Mouse (Mus musculus) left cerebral cortex, adult 9 months (tissue): ENCODE results near the gene Smarca4.

ENCODE experiments used
- DNase-seq, 2 experiments: peaks; one replicate each; pipeline ENCODE4 v3.0.0; 2022; ENCODE audit warnings: low spot score in 2 of 2

The Smarca4 gene

GRCm38 (mm10) chr9:21721036-21721435 is 105.1 kb downstream of the Smarca4 start:
- DNase-seq: no peak

GRCm38 (mm10) chr9:21723377-21724146 is 107.6 kb downstream of the Smarca4 start, which contains the start of gene Ldlr:
TSS of gene Ldlr (plus strand) at chr9:21723483.
- peak; percentile 54 to 78 for DNase-seq

GRCm38 (mm10) chr9:21724147-21724536 is 108.2 kb downstream of the Smarca4 start:
- DNase-seq: peak; percentile 74 to 90

- DNase-seq: no peak
Observed at GRCm38 (mm10) chr9:21725224-21726121, 109.5 kb downstream of the Smarca4 start.

GRCm38 (mm10) chr9:21726218-21726975 is 110.4 kb downstream of the Smarca4 start:
- DNase-seq: no peak

GRCm38 (mm10) chr9:21728261-21728832 is 112.4 kb downstream of the Smarca4 start:
- DNase-seq: no peak

- DNase-seq: no peak
Observed at GRCm38 (mm10) chr9:21729264-21729663, 113.3 kb downstream of the Smarca4 start.

- no peak for DNase-seq
Observed at GRCm38 (mm10) chr9:21732288-21732687, 116.3 kb downstream of the Smarca4 start.

GRCm38 (mm10) chr9:21733446-21733845 is 117.5 kb downstream of the Smarca4 start:
- DNase-seq: no peak

GRCm38 (mm10) chr9:21733989-21734388 is 118.0 kb downstream of the Smarca4 start:
- no peak for DNase-seq

- DNase-seq: no peak
Observed at GRCm38 (mm10) chr9:21735126-21735525, 119.2 kb downstream of the Smarca4 start.

- no peak for DNase-seq
Observed at GRCm38 (mm10) chr9:21736580-21736979, 120.6 kb downstream of the Smarca4 start.

- DNase-seq: peak in 1 of 2 experiments; percentile 38
Observed at GRCm38 (mm10) chr9:21737188-21737587, 121.2 kb downstream of the Smarca4 start.

- DNase-seq: no peak
Observed at GRCm38 (mm10) chr9:21738776-21739175, 122.8 kb downstream of the Smarca4 start.

- DNase-seq: no peak
Observed at GRCm38 (mm10) chr9:21740427-21740826, 124.5 kb downstream of the Smarca4 start.

- no peak for DNase-seq
Observed at GRCm38 (mm10) chr9:21741514-21741913, 125.5 kb downstream of the Smarca4 start.

- DNase-seq: no peak
Observed at GRCm38 (mm10) chr9:21747238-21747774, 131.3 kb downstream of the Smarca4 start.

- DNase-seq: no peak
Observed at GRCm38 (mm10) chr9:21748033-21748432, 132.1 kb downstream of the Smarca4 start.

- DNase-seq: no peak
Observed at GRCm38 (mm10) chr9:21748491-21748890, 132.5 kb downstream of the Smarca4 start.

GRCm38 (mm10) chr9:21749382-21750118 is 133.6 kb downstream of the Smarca4 start:
- DNase-seq: no peak

- no peak for DNase-seq
Observed at GRCm38 (mm10) chr9:21750370-21750769, 134.4 kb downstream of the Smarca4 start.
